ENCODE assay signal across 10 mouse cellular contexts in the genomic region with DNA sequence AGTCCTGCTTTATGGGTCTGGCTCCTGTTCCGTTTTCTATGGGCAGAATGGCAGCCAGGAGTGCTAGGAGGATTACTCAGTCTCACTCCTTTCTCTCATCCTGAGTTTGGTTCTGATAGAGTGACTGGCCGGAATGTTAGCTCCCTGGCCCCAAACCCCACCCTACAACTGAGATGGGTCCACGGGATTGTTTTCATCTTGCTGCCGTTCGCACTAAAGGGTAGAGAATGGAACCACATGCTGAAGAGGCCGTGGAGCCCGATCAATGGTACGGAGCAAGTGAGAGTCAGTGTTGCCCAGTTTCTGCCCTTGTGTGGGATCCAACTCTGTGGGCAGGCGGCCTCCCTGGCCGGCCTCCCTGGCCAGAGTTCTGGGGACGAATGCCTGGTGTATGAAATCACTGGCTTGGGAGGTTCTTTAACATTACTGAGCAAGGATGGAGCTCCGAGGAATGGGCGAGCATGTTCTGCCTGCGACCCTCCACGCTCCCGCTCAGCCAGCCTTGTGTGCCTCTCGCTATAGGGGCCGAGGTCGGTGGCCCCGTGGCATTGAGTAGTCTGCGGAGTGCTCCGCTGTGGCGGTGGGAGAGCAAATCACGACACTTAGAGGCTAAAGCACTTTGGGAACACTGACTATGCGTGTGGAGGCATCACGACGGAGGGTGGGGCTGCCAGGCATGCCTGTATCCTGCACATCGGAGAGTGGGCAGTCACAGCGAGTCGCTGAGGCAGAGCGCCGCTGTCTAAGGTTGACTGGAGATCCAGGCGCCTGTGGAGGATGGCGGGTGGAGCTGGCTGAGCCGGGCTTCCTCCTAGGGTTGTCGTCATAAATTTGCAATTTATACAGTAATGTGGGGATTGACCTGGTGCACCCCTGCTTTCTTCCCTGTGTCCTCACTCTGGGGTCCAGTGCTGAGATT. TPM values are rescaled to one million over a fixed set of nuclear protein-coding genes. Genes with fewer than 3 reads are reported as not detected.
A peak's percentile ranks its signal among the peaks of the same experiment; 100 is the strongest.
DNase-seq lines count a peak whose midpoint lies in the region; ATAC-seq lines count a peak whose summit lies in the region.
"Had no signal": no experiment of that assay in that cellular context is flagged by ENCODE, and none has a peak within 500 bp of the region (broad histone marks: within the 10 kb centered on the region; RNA-seq: fewer than 3 reads in every experiment).

No protein-coding gene starts in this region.

- H3K36me3 ChIP-seq in forebrain, embryonic 11.5 days (ENCODE audit: control insufficient read depth, insufficient read depth, low read length) = no peaks in the 10 kb centered on the region
- no peaks in the 10 kb centered on the region for H3K36me3 ChIP-seq in forebrain, embryonic 12.5 days (replicated peaks)
- no peaks in the 10 kb centered on the region for H3K36me3 ChIP-seq in limb, embryonic 10.5 days
- H3K36me3 ChIP-seq: forebrain, embryonic 15.5 days had no signal

- ATAC-seq in forebrain, embryonic 11.5 days (replicated peaks; ENCODE audit: low FRiP score) = 0 out of 2 replicates have a peak, but pooled peaks have one; percentile 15
- ATAC-seq in forebrain, embryonic 12.5 days (ENCODE audit: low FRiP score) = no peak
- no peak for ATAC-seq in activated CD4-positive, CD25-positive, alpha-beta regulatory T cell, adult 4 months
- ATAC-seq: forebrain, embryonic 15.5 days had no signal

- no peak overlapping the region for H3K27ac ChIP-seq in forebrain, embryonic 11.5 days (ENCODE audit: low read depth, low read length)
- H3K27ac ChIP-seq in forebrain, embryonic 12.5 days = no peak overlapping the region
- peak overlapping the region; percentile 26; the same call in 1 of the 2 replicates for H3K27ac ChIP-seq in limb, embryonic 10.5 days
- H3K27ac ChIP-seq: forebrain, embryonic 15.5 days had no signal

- H3K4me1 ChIP-seq in forebrain, embryonic 11.5 days (replicated peaks; ENCODE audit: control insufficient read depth, insufficient read depth, low read length) = no peaks in the 10 kb centered on the region; the same call in 1 of the 2 replicates
- H3K4me1 ChIP-seq in forebrain, embryonic 12.5 days = peaks cover 11% of the 10 kb centered on the region
- H3K4me1 ChIP-seq in limb, embryonic 10.5 days = peaks cover 37% of the 10 kb centered on the region

- WGBS in forebrain, embryonic 11.5 days = 82% methylated on average over 36 of the region's 36 CpGs
- WGBS in forebrain, embryonic 12.5 days = 84% methylated on average over 36 of the region's 36 CpGs
- WGBS in limb, embryonic 10.5 days = 77% methylated on average over 36 of the region's 36 CpGs

- H3K4me2 ChIP-seq in forebrain, embryonic 11.5 days (ENCODE audit: low read depth, low read length, severe bottlenecking) = no peak overlapping the region
- no peak overlapping the region for H3K4me2 ChIP-seq in forebrain, embryonic 12.5 days
- H3K4me2 ChIP-seq: forebrain, embryonic 15.5 days had no signal

- no peak overlapping the region for H3K4me3 ChIP-seq in forebrain, embryonic 11.5 days (ENCODE audit: low read depth, low read length)
- H3K4me3 ChIP-seq in forebrain, embryonic 12.5 days (replicated peaks) = no peak overlapping the region
- no peak overlapping the region for H3K4me3 ChIP-seq in limb, embryonic 10.5 days
- H3K4me3 ChIP-seq: forebrain, embryonic 15.5 days had no signal

- no peak for DNase-seq in forebrain, embryonic 11.5 days (ENCODE audit: low spot score)
- peak; percentile 25 to 54 for DNase-seq in lung, postnatal 4 days
- no peak for DNase-seq in lung, postnatal 25 days (ENCODE audit: low spot score)
- peak; percentile 66 for DNase-seq in gastrocnemius, adult 18-20 months (ENCODE audit: low spot score)
- DNase-seq in limb, embryonic 10.5 days (ENCODE audit: low spot score) = no peak
- DNase-seq in urinary bladder, postnatal 4 days (ENCODE audit: low spot score in 2 of 2) = no peak

- H3K27me3 ChIP-seq in forebrain, embryonic 11.5 days (ENCODE audit: control insufficient read depth, insufficient read depth, low read length) = no peaks in the 10 kb centered on the region
- H3K27me3 ChIP-seq in forebrain, embryonic 12.5 days = no peaks in the 10 kb centered on the region
- H3K27me3 ChIP-seq in limb, embryonic 10.5 days (ENCODE audit: low read depth, poor library complexity, severe bottlenecking) = no peaks in the 10 kb centered on the region
- H3K27me3 ChIP-seq: forebrain, embryonic 15.5 days had no signal

- no peak overlapping the region for H3K9ac ChIP-seq in forebrain, embryonic 11.5 days (ENCODE audit: low read length)
- no peak overlapping the region for H3K9ac ChIP-seq in forebrain, embryonic 12.5 days
- H3K9ac ChIP-seq: forebrain, embryonic 15.5 days had no signal

- no peaks in the 10 kb centered on the region for H3K9me3 ChIP-seq in forebrain, embryonic 11.5 days (ENCODE audit: control insufficient read depth, low read length)
- H3K9me3 ChIP-seq in forebrain, embryonic 12.5 days = no peaks in the 10 kb centered on the region
- H3K9me3 ChIP-seq in limb, embryonic 10.5 days (replicated peaks) = no peaks in the 10 kb centered on the region
- H3K9me3 ChIP-seq: forebrain, embryonic 15.5 days had no signal

RNA-seq across cellular contexts. Expression of a gene that starts 59.4 kb away (rescaled TPM):
- polyA plus RNA-seq in forebrain, embryonic 11.5 days (2014; fragmentation: Nextera tagmentation; extraction: Ambion mirVana) = 1.3 and 1.6 TPM in 2 replicates
- polyA plus RNA-seq in forebrain, embryonic 12.5 days (2016; fragmentation: Nextera tagmentation; extraction: Ambion mirVana) = 0.94 and 1.2 TPM in 2 replicates
- total RNA-seq in gastrocnemius, adult 18-20 months (2021) = under 1 TPM; 0.09 to 0.17 TPM
- polyA plus RNA-seq in limb, embryonic 10.5 days (2016; fragmentation: Nextera tagmentation; extraction: Ambion mirVana) = 0.44 and 0.60 TPM in 2 replicates
- 1 to 10 TPM; 3.4 to 6.0 TPM for polyA plus RNA-seq in activated CD4-positive, CD25-positive, alpha-beta regulatory T cell, adult 4 months (2017; shearing (Covaris generic))
- total RNA-seq: megakaryocyte progenitor cell, adult 5-6 weeks had no signal

Comparison
In these comparisons a context has a peak if more than half of its experiments do, and no peak if none do; other contexts are left out.
1. DNase-seq: peak in lung, postnatal 4 days (2 of 2) and gastrocnemius, adult 18-20 months (single experiment); none in forebrain, embryonic 11.5 days (single experiment), lung, postnatal 25 days (single experiment), limb, embryonic 10.5 days (single experiment) and urinary bladder, postnatal 4 days (0 of 2).